Mouse (Mus musculus) E14TG2a.4 (cell line): Measurements from ENCODE around the gene Coro2b.

ENCODE experiments used
- H3K27me3 ChIP-seq: 2 replicates; pipeline ENCODE4 v1.6.1; 2014; ENCODE audit warnings: low read length, control low read depth; ENCODE audit not compliant: insufficient read depth
- H3K36me3 ChIP-seq: 2 replicates; pipeline ENCODE4 v1.6.1; 2014; ENCODE audit warnings: low read length, control low read depth; ENCODE audit not compliant: insufficient read depth
- H3K4me1 ChIP-seq: replicated peaks from 2 replicates; pipeline ENCODE4 v1.6.1; 2014; ENCODE audit warnings: low read depth, low read length, control low read depth
- H3K4me3 ChIP-seq: replicated peaks from 2 replicates; pipeline ENCODE4 v1.5.1; 2014; ENCODE audit warnings: mild to moderate bottlenecking, low read length
- H3K9me3 ChIP-seq: 2 replicates; pipeline ENCODE4 v1.6.1; 2014; ENCODE audit warnings: low read length, control low read depth
- CTCF ChIP-seq: conservative IDR thresholded peaks from 2 replicates; pipeline ENCODE4 v1.5.1; 2014; ENCODE audit warnings: low read length
- NANOG ChIP-seq: IDR thresholded peaks from 2 replicates; pipeline ENCODE4 v1.6.1; 2014; ENCODE audit warnings: borderline replicate concordance, low read length, mixed read lengths
- POU5F1 ChIP-seq: IDR thresholded peaks from 2 replicates; pipeline ENCODE4 v1.6.1; 2014; ENCODE audit warnings: low read length, borderline replicate concordance

The Coro2b gene

DNA sequence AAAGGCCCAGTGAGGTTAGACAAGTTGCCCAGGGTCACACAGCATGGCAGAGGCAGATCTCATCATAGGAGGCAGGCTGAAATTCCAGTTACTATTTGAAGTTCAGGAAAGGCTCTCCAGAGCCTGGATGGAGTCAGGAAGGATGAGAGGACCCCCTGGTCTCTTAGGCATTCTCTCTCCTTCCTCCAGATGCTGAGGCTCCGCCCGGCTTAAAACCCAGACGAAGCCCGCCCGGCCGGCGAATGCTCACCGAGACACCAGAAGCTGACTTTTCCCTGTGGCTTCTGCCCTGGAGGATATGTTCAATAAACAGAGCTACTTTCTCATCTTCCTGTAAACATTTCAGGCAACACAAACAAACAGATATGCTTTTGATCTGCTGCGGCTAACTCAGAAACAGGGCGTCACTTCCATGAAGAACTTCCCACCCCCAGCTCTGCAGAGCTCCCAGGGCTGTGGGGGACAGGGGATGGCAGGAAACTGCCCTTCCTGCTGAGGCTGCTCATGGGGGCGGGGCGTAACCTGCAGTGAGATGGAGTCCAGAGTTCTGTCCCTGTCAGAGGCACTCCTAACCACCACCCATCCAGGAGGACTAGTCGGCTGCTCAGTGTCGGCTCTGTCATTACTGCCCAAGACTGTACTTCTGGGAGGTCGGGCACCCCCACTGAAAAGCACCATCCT, 13.9 kb downstream of the Coro2b start:
- TF ChIP-seq POU5F1 (no peak), CTCF (no peak), NANOG (no peak)

GRCm38 (mm10) chr9:62522211-62522610, 14.6 kb downstream of the Coro2b start:
- peak overlapping the region; percentile 48 for H3K4me3 ChIP-seq
- H3K4me1 ChIP-seq = peaks cover 100% of the 10 kb centered on the region
- TF ChIP-seq CTCF = no peak
- H3K36me3 ChIP-seq = no peaks in the 10 kb centered on the region
- no peaks in the 10 kb centered on the region for H3K9me3 ChIP-seq
- H3K27me3 ChIP-seq = peaks cover 9% of the 10 kb centered on the region; the same call in 1 of the 2 replicates

More for the DNA sequence above, 13.9 kb downstream of the Coro2b start:
- Histone ChIP-seq H3K4me1 (peaks cover 100% of the 10 kb centered on the region), H3K9me3 (no peaks in the 10 kb centered on the region), H3K4me3 (peak overlapping the region; percentile 48), H3K36me3 (no peaks in the 10 kb centered on the region), H3K27me3 (peaks cover 7% of the 10 kb centered on the region; the same call in 1 of the 2 replicates)

GRCm38 (mm10) chr9:62521541-62521940, 15.3 kb downstream of the Coro2b start:
- TF ChIP-seq NANOG = no peak
- Histone ChIP-seq H3K36me3 (no peaks in the 10 kb centered on the region), H3K4me1 (peaks cover 100% of the 10 kb centered on the region), H3K9me3 (no peaks in the 10 kb centered on the region), H3K27me3 (peaks cover 11% of the 10 kb centered on the region; the same call in 1 of the 2 replicates), H3K4me3 (peak overlapping the region; percentile 43; the same call in 1 of the 2 replicates)

GRCm38 (mm10) chr9:62520933-62521332, 15.9 kb downstream of the Coro2b start:
- Histone ChIP-seq H3K27me3 (peaks cover 11% of the 10 kb centered on the region; the same call in 1 of the 2 replicates), H3K36me3 (no peaks in the 10 kb centered on the region), H3K4me3 (peak overlapping the region; percentile 43), H3K9me3 (no peaks in the 10 kb centered on the region), H3K4me1 (peaks cover 100% of the 10 kb centered on the region)
- TF ChIP-seq CTCF = no peak
- TF ChIP-seq POU5F1 = no peak
- TF ChIP-seq NANOG = no peak

- TF ChIP-seq CTCF (no peak), NANOG (0 out of 2 replicates have a peak, but pooled peaks have one; percentile 26), POU5F1 (no peak)
- Histone ChIP-seq H3K9me3 (no peaks in the 10 kb centered on the region), H3K27me3 (peaks cover 11% of the 10 kb centered on the region; the same call in 1 of the 2 replicates), H3K4me3 (peak overlapping the region; percentile 50), H3K36me3 (no peaks in the 10 kb centered on the region), H3K4me1 (peaks cover 99% of the 10 kb centered on the region)
Observed at GRCm38 (mm10) chr9:62519787-62520503, 16.9 kb downstream of the Coro2b start.

GRCm38 (mm10) chr9:62519334-62519733, 17.5 kb downstream of the Coro2b start:
- H3K4me1 ChIP-seq = peaks cover 99% of the 10 kb centered on the region
- H3K4me3 ChIP-seq = peak overlapping the region; percentile 50
- TF ChIP-seq CTCF (no peak), NANOG (no peak), POU5F1 (no peak)
- H3K36me3 ChIP-seq = no peaks in the 10 kb centered on the region
- H3K27me3 ChIP-seq = peaks cover 11% of the 10 kb centered on the region; the same call in 1 of the 2 replicates
- H3K9me3 ChIP-seq = no peaks in the 10 kb centered on the region

DNA sequence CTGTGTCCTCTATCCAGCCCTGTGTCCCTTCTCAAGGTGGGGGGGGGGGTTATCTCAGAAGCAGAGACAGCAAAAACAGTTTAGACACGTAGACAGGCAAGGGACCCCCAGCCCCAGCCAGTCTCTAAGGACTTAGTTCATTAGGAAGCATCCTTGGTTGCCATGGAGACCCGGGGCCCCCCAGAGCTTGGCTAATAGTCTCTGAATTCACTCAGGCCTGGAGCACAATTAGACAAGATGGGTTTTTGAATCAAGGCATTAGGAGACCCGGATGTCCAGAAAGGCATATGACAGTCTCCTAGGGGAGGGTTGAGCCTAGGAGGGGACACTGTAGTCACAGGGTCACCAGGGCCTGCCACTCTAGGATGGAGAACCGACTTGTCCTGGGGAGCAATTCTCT, 18.3 kb downstream of the Coro2b start:
- H3K9me3 ChIP-seq = no peaks in the 10 kb centered on the region
- no peak overlapping the region for H3K4me3 ChIP-seq
- peak; percentile 48; the same call in 1 of the 2 replicates for TF ChIP-seq NANOG
- no peak for TF ChIP-seq CTCF
- TF ChIP-seq POU5F1 = no peak
- no peaks in the 10 kb centered on the region for H3K36me3 ChIP-seq
- H3K27me3 ChIP-seq = peaks cover 11% of the 10 kb centered on the region; the same call in 1 of the 2 replicates
- H3K4me1 ChIP-seq = peaks cover 99% of the 10 kb centered on the region

DNA sequence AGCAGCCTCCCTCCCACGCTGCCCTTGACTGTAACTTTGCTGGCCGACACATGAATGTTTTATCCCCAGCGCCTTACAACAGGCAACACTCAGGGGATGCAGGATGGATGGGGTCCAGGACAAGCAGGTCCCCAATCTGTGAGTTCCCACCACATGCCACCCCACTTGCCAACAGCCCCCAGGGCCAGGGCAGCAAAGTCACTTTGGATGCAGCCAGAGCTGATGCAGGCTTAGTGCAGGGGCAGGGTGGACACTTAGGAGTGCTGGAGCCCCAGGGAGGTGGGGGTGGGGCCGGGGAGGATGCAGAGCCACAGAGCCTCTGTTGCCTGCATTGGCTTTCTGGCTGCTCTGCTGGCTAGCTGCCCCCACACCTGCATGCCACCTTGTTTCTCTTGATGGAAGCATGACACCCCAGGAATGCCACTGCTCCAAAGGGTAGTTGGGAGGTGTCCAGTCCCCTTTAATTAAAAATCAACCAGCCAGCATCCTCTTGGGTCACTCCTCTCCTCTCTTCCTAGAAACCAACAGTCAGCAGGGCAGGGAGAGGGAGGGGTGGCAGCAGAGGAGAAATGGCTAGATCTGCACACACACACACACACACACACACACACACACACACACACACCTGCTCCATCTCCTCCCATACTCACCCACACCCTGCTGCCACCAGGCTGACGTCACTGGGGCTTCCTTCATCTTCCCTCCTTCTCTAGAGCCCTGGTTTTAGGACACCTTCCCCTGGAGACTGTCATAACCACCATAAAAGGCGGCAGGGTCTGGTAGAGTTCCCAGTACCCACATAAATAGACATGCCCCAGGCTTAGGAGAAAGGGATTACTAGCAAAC, 19.5 kb downstream of the Coro2b start:
- Histone ChIP-seq H3K27me3 (peaks cover 11% of the 10 kb centered on the region; the same call in 1 of the 2 replicates), H3K4me1 (peaks cover 90% of the 10 kb centered on the region), H3K36me3 (no peaks in the 10 kb centered on the region), H3K4me3 (no peak overlapping the region), H3K9me3 (no peaks in the 10 kb centered on the region)
- TF ChIP-seq NANOG (no peak), POU5F1 (no peak), CTCF (no peak)
